Mouse (Mus musculus): ENCODE results near the gene Gm5475.

DNA sequence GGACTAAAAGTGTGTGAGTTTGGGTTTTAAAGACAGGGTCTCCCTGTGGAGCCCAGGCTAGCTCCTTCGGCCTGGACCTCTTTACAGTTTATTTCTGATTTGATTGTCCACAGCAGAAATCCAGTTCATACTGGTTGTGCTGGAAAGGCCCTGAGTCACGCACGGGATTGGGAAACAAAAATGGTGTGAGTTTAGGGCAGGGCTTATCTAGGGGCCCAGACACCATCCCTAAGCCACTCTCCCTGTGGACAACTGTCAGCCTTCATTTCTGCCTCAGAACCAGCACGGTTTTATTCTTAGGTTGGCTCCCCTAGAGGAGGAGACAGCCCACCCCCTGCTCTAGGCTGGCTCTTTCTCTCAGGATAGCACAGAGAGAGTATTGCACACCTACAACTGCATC, 11.3 kb downstream of the Gm5475 start:
- TF ChIP-seq CTCF (IDR thresholded peaks at IDR 0.05) (no peak), EP300 (IDR thresholded peaks at IDR 0.05) (no peak)

Measured in lung, postnatal 0 days (tissue).